Mouse (Mus musculus) mouse embryonic stem cell (cell line): ENCODE measurements around the gene Tmem95.

Source experiments
- in situ Hi-C, 2 experiments: fragments of 300-500 bp; cut with MboI; formaldehyde crosslinking; loops; 1 replicate in 1 of 2; 3 replicates in 1 of 2; pipeline ENCODE4 v1.14.3; 2019 to 2020; ENCODE audit warnings: low sequenced_read_pairs in 2 of 2, low pct_unique_long_range_greater_than_20kb in 1 of 2, mixed read lengths in 1 of 2; ENCODE audit not compliant: unreplicated experiment in 1 of 2

Tmem95 gene

GRCm38 (mm10) chr11:69912716-69913530, 35.1 kb upstream of the Tmem95 start:
- in situ Hi-C loops: no loop called here

DNA sequence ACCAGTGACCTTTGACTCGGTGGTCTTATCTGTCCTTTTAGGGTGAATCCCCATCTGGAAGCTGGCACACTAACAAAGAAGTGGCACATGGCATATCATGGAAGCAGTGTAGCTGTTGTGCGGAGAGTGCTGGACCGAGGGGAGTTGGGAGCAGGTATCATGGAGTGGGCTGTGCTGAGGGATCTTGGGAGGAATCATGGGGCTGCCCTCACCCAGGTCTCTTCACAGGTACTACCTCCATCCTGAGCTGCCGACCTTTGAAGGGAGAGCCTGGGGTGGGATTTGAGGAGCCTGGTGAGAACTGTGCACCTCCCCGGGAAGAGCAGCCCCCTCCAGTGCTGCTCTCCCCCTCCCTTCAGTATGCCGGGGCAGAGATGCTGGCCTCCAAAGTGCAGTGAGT, 33.9 kb upstream of the Tmem95 start:
- in situ Hi-C loops: no loop called here

DNA sequence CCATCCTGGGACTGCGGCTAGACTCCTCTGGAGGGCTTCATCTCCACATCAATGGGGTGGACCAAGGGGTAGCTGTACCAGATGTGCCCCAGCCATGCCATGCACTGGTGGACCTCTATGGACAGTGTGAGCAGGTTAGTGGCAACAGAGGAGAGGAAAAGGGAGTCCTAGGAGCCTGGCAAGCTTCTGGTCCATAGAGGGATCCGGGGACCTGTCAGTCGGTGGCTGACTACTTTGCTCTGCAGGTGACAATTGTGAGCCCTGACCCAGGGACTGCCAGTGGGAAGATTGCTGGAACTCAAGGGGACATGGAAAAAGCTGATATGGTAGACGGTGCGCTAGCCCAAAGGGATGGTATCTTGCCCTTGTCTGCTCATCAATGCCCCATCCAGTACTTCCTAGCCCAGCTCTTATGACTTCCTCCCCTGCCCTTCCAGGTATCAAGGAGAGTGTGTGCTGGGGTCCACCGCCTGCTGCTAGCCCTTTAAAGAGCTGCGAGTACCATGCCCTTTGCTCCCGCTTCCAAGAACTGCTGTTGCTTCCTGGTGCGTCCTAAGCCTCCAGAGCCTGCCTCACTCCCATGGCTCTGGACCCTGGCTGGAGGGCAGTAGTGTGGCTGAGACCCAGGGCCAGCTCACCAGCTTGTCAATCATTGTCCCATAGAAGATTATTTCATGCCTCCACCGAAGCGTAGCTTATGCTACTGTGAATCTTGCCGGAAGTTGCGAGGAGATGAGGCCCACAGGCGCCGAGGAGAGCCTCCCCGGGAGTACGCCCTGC, 33.2 kb upstream of the Tmem95 start:
- in situ Hi-C loops: no loop called here

- in situ Hi-C loops: no loop called here
Measured at GRCm38 (mm10) chr11:69910177-69910576, 32.4 kb upstream of the Tmem95 start.

- in situ Hi-C loops: no loop called here
Measured at GRCm38 (mm10) chr11:69909174-69909573, 31.4 kb upstream of the Tmem95 start.

DNA sequence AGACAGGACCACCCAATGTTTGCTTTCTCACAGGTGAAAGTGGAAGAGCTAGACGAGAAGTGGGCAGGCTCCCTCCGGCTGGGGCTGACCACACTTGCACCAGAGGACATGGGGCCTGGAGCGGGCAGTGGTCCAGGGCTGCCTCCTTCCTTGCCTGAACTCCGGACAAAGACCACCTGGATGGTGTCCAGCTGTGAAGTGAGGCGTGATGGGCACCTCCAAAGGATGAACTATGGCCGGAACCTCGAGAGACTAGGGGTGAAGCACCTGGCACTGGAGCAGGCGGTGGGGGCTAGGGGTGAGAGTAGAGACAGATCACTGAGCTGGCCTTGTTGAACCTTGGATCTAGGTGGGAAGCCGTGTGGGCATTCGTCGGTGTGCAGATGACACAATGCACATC, 30.8 kb upstream of the Tmem95 start:
- in situ Hi-C loops: no loop called here

DNA sequence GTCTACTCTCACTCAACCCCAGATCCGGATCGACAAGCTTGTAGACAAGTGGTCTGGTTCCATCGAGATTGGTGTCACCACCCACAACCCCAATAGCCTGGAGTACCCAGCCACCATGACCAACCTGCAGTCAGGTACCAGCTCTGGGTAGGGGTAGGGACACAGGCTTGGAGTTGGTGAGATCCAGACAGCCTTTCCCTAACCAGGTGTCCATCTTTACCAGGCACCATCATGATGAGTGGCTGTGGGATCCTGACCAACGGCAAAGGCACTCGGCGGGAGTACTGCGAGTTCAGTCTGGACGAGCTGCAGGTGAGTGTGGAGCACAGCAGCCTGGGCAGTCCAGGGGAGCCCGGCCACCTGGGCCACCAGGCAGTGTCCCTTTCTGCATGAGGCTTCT, 26.5 kb upstream of the Tmem95 start:
- in situ Hi-C loops: no loop called here

DNA sequence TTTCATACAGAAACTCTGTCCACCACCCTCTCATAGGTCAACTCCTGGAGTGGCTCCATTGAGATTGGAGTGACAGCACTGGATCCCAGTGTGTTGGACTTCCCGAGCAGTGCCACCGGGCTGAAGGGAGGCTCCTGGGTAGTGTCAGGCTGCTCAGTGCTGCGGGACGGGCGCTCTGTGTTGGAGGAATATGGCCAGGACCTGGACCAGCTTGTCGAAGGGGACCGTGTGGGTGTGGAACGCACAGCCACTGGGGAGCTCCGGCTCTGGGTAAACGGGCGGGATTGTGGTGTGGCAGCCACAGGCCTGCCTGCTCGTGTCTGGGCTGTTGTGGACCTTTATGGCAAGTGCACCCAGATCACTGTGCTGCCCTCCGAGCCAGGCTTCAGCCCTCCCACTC, 25.2 kb upstream of the Tmem95 start:
- in situ Hi-C loops: no loop called here

- in situ Hi-C loops: no loop called here
Measured at GRCm38 (mm10) chr11:69901993-69902392, 24.2 kb upstream of the Tmem95 start.

GRCm38 (mm10) chr11:69901406-69901846, 23.6 kb upstream of the Tmem95 start:
- in situ Hi-C loops: no loop called here

GRCm38 (mm10) chr11:69900471-69901405, 22.9 kb upstream of the Tmem95 start, which contains the start of the genes 2810408A11Rik and Neurl4:
Gene 2810408A11Rik (minus strand): TSS chr11:69900987.
Gene Neurl4 (plus strand): TSS chr11:69901072.
- in situ Hi-C loops: no loop called here

DNA sequence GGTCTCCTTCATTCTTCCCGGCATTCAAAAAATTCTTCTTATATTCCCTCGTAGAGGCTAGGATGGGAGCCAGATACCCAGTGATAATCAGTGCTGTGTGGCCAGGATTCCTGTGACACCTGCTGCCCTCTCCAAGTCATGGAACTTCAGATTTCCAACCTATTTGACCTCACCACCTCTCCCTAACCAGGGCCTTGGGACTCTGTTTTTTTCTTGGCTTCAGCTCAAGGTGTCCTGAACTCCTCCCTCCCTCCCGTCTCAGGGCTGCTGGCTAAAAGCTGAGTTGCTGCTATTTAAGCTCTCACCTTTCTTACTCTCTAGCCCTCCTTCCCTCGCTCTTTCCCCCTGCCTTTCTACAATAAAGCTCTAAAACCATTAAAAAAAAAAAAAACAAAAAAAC, 22.1 kb upstream of the Tmem95 start:
- in situ Hi-C loops: loop anchor here in 1 of 2 experiments (25.0 kb wide), 1 partner anchor 263 kb away; the partner anchor contains the start of gene Fxr2

GRCm38 (mm10) chr11:69895291-69895690, 17.5 kb upstream of the Tmem95 start, which contains the start of gene Acap1:
Gene Acap1 (minus strand): TSS chr11:69895539.
- in situ Hi-C loops: loop anchor here in 1 of 2 experiments (25.0 kb wide), 1 partner anchor 258 kb away; the partner anchor contains the start of gene Fxr2

- in situ Hi-C loops: loop anchor here in 1 of 2 experiments (25.0 kb wide), 1 partner anchor 257 kb away; the partner anchor contains the start of gene Fxr2
Measured at GRCm38 (mm10) chr11:69894671-69895070, 16.9 kb upstream of the Tmem95 start.

DNA sequence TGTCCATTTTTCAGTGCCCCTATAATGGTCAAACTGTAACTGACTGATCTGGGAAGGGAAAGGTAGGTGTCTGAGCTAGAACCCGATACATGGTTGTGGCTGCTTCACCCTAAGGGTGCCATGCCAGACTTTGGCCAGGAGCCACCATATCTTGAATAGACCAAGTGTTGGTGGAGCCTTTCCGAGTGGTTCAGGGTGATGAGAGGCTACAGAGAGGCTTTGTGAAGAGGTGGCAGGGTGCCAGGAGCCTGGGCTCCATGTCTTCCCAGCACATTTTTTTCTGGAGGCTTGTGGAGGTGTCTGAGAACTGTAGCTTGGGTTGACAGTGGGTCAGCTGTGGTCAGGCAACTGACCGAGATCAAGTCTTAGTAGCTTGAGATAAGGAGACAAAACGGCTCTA, 13.7 kb upstream of the Tmem95 start:
- in situ Hi-C loops: loop anchor here in 1 of 2 experiments (25.0 kb wide), 1 partner anchor 254 kb away; the partner anchor contains the start of gene Fxr2

GRCm38 (mm10) chr11:69886907-69887635, 9.3 kb upstream of the Tmem95 start:
- in situ Hi-C loops: loop anchor here in 1 of 2 experiments (25.0 kb wide), 1 partner anchor 250 kb away; the partner anchor contains the start of gene Fxr2

DNA sequence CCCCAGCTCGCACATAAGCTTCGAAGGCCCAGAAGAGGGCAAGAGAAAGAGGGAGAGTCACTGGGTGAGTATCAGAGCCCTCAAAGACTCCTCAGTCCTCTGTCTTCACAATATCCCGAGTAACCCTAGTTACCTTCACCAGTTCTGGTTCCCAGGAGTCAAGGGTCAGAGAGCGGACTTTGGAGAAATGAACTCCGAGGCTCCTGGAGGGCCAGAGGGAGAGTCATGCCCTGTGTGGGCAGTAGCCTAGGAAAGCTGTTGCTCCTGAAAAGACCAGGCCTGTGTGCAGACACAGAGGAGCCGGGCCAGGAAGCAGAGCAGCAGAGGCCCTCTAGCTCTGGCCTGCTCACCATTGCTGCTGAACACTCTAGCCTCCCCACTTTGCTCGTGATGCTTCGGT, 6.8 kb upstream of the Tmem95 start:
- in situ Hi-C loops: loop anchor here in 1 of 2 experiments (25.0 kb wide), 1 partner anchor 247 kb away; the partner anchor contains the start of gene Fxr2
